Mouse (Mus musculus) forebrain, postnatal 0 days (tissue): Measurements from ENCODE around the gene Cabp7. TPM values are rescaled to one million over a fixed set of nuclear protein-coding genes. Genes with fewer than 3 reads are reported as not detected.
"Not testable (repeated sequence)": the region's sequence is repeated elsewhere in the genome, so short reads cannot be mapped to it uniquely, and the experiment has no call there.

ENCODE experiments used
- ATAC-seq: fragments of 200-750 bp; cut with Nextera tagmentation; 2 replicates; pipeline ENCODE4 v1.8.0; 2017; ENCODE audit warnings: mild to moderate bottlenecking, moderate library complexity
- DNase-seq: peaks from one replicate; pipeline ENCODE4 v3.0.0-alpha.2; 2015
- H3K27ac ChIP-seq: fragments of 300-500 bp; sonication (generic); 2 replicates; pipeline ENCODE4 v1.5.1; 2014; ENCODE audit warnings: low read depth, mild to moderate bottlenecking, antibody characterized with exemption, low read length, moderate library complexity, mixed read lengths
- H3K27me3 ChIP-seq: fragments of 300-500 bp; sonication (generic); 2 replicates; pipeline ENCODE4 v1.6.1; 2014; ENCODE audit warnings: mild to moderate bottlenecking, low read length, mixed read lengths; ENCODE audit not compliant: insufficient read depth
- H3K36me3 ChIP-seq: fragments of 300-500 bp; sonication (generic); 2 replicates; pipeline ENCODE4 v1.6.1; 2014; ENCODE audit warnings: mild to moderate bottlenecking, moderate library complexity; ENCODE audit not compliant: insufficient read depth
- H3K4me1 ChIP-seq: fragments of 300-500 bp; sonication (generic); 2 replicates; pipeline ENCODE4 v1.6.1; 2014; ENCODE audit warnings: antibody characterized with exemption; ENCODE audit not compliant: insufficient read depth
- H3K4me2 ChIP-seq: fragments of 300-500 bp; sonication (generic); 2 replicates; pipeline ENCODE4 v1.6.1; 2014; ENCODE audit warnings: low read depth, mild to moderate bottlenecking, moderate library complexity
- H3K4me3 ChIP-seq: fragments of 300-500 bp; sonication (generic); 2 replicates; pipeline ENCODE4 v1.5.1; 2014; ENCODE audit warnings: low read depth, low read length, mixed read lengths
- H3K9ac ChIP-seq: fragments of 300-500 bp; sonication (generic); 2 replicates; pipeline ENCODE4 v1.6.1; 2014; ENCODE audit warnings: mild to moderate bottlenecking
- H3K9me3 ChIP-seq: fragments of 300-500 bp; sonication (generic); 2 replicates; pipeline ENCODE4 v1.6.1; 2016; ENCODE audit warnings: low read length
- CTCF ChIP-seq: sonication (generic); IDR thresholded peaks from 2 replicates; pipeline ENCODE4 v1.5.1; 2016; ENCODE audit warnings: antibody characterized with exemption, control low read depth, low read depth
- WGBS: fragments of 180-500 bp; shearing (Covaris S2); extraction: QIAGEN DNeasy Blood & Tissue Kit; methylation state at CpG from one replicate; pipeline ENCODE4 v1.1.7; 2014; 5-methylcytosine and 5-hydroxymethylcytosine counted together
- polyA plus RNA-seq: library from polyadenylated mRNA; unstranded; fragments of >200 nt; fragmentation: Nextera tagmentation; extraction: Ambion mirVana; gene quantifications from 2 replicates; pipeline ENCODE4 v1.2.1, GENCODE M21; 2015
- total RNA-seq: library from RNA; depleted of rRNA; stranded (reverse); fragments of >200 nt; gene quantifications from 2 replicates; pipeline ENCODE4 v1.2.3, GENCODE M21; 2014

The Cabp7 gene
- total and polyA plus RNA-seq, 2 experiments from 2014 or later: 1.6 to 5.3 TPM

DNA sequence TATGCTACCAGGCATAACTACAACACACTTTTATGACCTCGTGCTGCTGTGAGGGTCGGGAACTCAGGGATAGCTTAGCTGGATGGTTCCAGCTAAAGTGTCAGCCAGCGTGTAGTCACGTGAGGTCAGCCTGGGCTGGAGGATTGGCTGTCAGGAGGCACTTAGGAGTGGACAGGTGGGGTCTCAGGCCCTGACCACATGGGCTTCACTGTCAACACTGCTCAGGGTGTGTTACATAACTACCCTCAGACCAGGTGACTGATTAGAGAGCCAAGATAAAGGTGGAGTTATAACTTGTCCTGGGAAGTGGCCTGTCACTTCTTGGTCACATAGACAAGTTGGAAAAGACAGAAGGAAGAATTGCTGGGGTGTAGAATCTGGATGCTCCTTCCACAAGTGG, 31.0 kb downstream of the Cabp7 start:
- ATAC-seq (no peak), DNase-seq (no peak)
- no peak overlapping the region for H3K27ac ChIP-seq
- H3K4me1 ChIP-seq: no peaks in the 10 kb centered on the region
- H3K9me3 ChIP-seq: no peaks in the 10 kb centered on the region
- no peak overlapping the region for H3K4me2 ChIP-seq
- H3K27me3 ChIP-seq: no peaks in the 10 kb centered on the region
- H3K36me3 ChIP-seq: no peaks in the 10 kb centered on the region
- H3K4me3 ChIP-seq: no peak overlapping the region
- 94% methylated on average over 4 of the region's 4 CpGs for WGBS
- no peak for TF ChIP-seq CTCF
- H3K9ac ChIP-seq: no peak overlapping the region

DNA sequence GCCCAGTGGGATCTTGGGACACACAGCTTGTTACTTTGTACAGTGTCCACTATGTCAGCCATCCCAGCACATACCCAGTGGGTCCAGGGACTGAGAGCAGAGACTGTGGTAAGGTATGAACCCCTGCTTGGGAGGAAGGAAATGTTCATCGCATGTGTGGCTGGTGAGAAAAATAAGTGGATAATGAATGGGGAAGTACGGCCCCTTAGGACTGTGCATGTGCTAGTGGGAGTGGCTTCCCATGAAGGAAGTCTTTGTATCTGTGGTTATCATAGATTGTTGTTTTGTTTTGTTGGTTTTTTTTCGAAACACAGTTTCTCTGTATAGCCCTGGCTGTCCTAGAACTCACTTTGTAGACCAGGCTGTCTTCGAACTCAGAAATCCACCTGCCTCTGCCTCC, 31.9 kb downstream of the Cabp7 start:
- Histone ChIP-seq H3K4me2 (no peak overlapping the region), H3K4me3 (no peak overlapping the region), H3K27ac (no peak overlapping the region), H3K36me3 (no peaks in the 10 kb centered on the region), H3K9ac (no peak overlapping the region), H3K27me3 (no peaks in the 10 kb centered on the region), H3K4me1 (no peaks in the 10 kb centered on the region), H3K9me3 (no peaks in the 10 kb centered on the region)
- WGBS: 89% methylated on average over 4 of the region's 4 CpGs
- ATAC-seq (no peak), DNase-seq (no peak)
- no peak for TF ChIP-seq CTCF

DNA sequence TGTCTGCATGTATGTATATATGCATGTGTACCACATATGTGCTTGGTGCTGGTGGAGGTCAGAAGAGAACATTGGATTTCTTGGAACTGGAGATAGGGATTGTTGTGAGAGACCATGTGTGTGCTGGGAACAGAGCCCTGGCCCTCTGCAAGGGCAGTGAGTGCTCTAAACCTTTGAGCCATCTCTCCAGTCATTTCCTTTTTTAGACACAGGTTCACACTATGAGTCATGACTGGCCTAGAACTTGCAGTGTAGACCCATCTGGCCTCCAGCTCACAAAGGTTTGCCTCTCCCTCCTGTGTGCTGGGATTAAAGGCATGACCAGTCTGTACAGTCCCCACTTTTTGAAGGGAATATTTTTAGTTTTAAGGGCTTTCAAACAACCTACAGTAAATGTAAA, 33.8 kb downstream of the Cabp7 start:
- no peaks in the 10 kb centered on the region for H3K36me3 ChIP-seq
- H3K9ac ChIP-seq: no peak overlapping the region
- H3K27me3 ChIP-seq: no peaks in the 10 kb centered on the region
- TF ChIP-seq CTCF: no peak
- H3K4me2 ChIP-seq: no peak overlapping the region
- H3K27ac ChIP-seq: no peak overlapping the region
- ATAC-seq (no peak), DNase-seq (no peak)
- no peaks in the 10 kb centered on the region for H3K9me3 ChIP-seq
- no peaks in the 10 kb centered on the region for H3K4me1 ChIP-seq
- no peak overlapping the region for H3K4me3 ChIP-seq

DNA sequence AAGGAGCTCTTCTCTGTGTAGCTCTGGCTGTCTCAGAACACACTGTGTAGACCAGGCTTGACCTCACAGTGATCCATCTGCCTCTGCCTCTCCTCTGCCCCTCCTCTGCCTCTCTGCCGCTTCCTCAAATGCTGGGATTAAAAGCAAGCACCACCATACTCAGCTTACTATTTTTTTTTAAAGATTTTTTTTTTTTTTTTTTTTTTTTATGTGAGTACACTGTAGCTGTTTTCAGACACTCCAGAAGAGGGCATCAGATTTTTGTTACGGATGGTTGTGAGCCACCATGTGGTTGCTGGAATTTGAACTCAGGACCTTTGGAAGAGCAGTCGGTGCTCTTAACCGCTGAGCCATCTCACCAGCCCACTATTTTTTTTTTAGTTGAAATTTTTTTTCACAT, 36.4 kb downstream of the Cabp7 start:
- H3K4me2 ChIP-seq, H3K4me1 ChIP-seq, ATAC-seq, H3K36me3 ChIP-seq, H3K4me3 ChIP-seq, H3K9me3 ChIP-seq, H3K27me3 ChIP-seq, H3K27ac ChIP-seq, DNase-seq, H3K9ac ChIP-seq: not testable (repeated sequence)
- WGBS: 91% methylated on average over 4 of the region's 4 CpGs

DNA sequence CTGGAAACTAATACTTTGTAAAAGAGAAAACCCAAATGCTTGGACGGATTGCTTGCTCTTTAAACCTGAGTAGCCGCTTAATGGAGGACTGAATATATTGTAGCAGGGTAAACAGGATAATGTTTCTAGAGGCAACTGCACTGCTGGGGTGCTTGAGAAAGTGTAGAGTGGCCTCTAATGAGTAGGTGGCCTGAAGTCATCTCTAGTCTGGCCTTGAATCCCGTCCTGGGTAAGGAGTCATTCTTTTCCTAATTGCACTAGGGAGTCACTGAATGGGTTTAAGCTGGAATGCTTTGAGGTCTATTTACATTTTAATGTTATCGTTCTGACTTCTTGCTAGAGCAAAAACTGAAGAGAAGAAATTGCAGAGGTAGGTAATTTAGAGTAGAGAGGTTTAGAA, 41.4 kb downstream of the Cabp7 start:
- Histone ChIP-seq H3K27ac (no peak overlapping the region), H3K9me3 (no peaks in the 10 kb centered on the region), H3K4me1 (peaks cover 8% of the 10 kb centered on the region), H3K27me3 (no peaks in the 10 kb centered on the region), H3K9ac (peak overlapping the region; percentile 52), H3K4me2 (peak overlapping the region; percentile 85), H3K4me3 (peak overlapping the region; percentile 79), H3K36me3 (peaks cover 12% of the 10 kb centered on the region)
- TF ChIP-seq CTCF: no peak
- WGBS: 8% methylated on average over 4 of the region's 4 CpGs
- no peak for DNase-seq
- ATAC-seq: no peak

DNA sequence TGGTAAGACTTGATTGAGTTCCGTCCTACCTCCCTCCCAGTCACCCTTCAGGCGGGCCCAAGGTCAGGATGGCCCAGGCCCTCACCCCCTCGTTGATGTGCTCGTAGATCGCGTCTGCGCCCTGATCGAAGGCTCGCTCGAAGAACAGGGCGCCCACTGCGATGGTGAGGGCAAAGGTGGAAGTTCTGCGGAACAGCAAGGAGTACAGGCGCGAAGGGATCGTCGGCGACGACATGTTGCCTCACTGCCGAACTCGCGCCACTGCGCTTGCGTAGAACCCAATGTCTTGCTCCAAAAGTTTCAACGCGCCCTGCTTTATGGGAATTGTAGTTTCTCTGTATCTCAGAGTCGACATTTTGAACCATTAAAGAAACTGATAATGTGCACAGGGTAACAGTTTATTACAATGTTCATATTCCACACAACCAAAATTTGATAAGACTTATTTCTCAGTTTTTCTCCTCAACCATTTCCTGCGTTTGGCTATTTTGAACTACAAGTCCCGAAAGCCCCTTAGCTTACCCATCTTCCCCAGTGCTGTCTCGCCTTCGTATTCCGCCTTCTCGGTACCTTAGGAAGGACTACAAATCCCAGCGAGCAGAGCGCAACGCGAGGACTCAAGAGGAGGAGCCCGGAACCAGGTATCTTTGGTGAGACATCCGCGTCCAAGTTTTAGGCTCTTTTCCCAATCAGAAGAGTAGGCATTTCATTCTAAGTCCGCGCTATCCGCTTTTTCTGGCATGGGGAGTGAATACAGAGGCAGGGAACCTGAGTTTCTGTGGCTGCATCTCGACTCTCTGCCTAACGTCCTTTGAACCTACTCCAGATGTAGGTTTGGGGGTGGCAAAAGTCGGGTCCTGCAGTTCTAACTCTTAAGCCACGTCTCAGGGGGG, 42.3 kb downstream of the Cabp7 start, which contains the start of the genes Uqcr10 and Zmat5:
Gene Uqcr10, minus strand, starts transcription at position 271 of the 893 bp plus-strand sequence.
Gene Zmat5, plus strand, starts transcription at position 607 of the 893 bp plus-strand sequence.
- WGBS: under 1% methylated on average over 47 of the region's 47 CpGs
- H3K27ac ChIP-seq: peak within 1 kb of the TSS; percentile 76
- ATAC-seq (peak; percentile 99), DNase-seq (peak; percentile 97)
- peak; percentile 29; the same call in 1 of the 2 replicates for TF ChIP-seq CTCF
- H3K36me3 ChIP-seq: peaks cover 12% of the 10 kb centered on the region
- H3K27me3 ChIP-seq: no peaks in the 10 kb centered on the region
- H3K9ac ChIP-seq: peak within 1 kb of the TSS; percentile 82
- peak within 1 kb of the TSS; percentile 85 for H3K4me2 ChIP-seq
- no peaks in the 10 kb centered on the region for H3K9me3 ChIP-seq
- H3K4me3 ChIP-seq: peak within 1 kb of the TSS; percentile 79
- peaks cover 8% of the 10 kb centered on the region for H3K4me1 ChIP-seq

DNA sequence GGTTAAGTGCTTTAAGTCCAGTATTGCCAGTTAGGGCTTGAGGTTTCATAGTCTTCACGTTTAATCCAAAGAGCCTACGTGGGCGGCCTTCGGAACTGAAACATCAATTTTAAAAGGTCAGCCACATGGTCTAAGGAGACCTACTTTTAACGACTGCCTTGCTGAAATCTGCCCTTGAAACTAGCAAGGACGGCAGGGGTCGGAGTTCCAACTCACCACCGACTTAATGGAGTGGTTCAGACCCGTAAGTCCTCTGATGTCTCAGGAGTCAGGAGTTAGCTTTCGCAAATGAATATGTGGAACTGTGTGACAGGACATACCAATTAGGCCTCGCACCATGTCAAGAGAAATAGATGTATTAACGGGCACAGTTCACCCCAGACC, 42.9 kb downstream of the Cabp7 start:
- no peak for TF ChIP-seq CTCF
- no peaks in the 10 kb centered on the region for H3K9me3 ChIP-seq
- H3K9ac ChIP-seq: peak overlapping the region; percentile 82
- 5% methylated on average over 12 of the region's 12 CpGs for WGBS
- no peak for DNase-seq
- peaks cover 8% of the 10 kb centered on the region for H3K4me1 ChIP-seq
- no peak for ATAC-seq
- H3K27ac ChIP-seq: peak overlapping the region; percentile 76
- H3K27me3 ChIP-seq: no peaks in the 10 kb centered on the region
- peak overlapping the region; percentile 85 for H3K4me2 ChIP-seq
- H3K4me3 ChIP-seq: peak overlapping the region; percentile 79
- H3K36me3 ChIP-seq: peaks cover 12% of the 10 kb centered on the region
